Mouse (Mus musculus): ENCODE measurements around the gene Krt86.
"Not testable (repeated sequence)": the region's sequence is repeated elsewhere in the genome, so short reads cannot be mapped to it uniquely, and the experiment has no call there.

Krt86 gene

DNA sequence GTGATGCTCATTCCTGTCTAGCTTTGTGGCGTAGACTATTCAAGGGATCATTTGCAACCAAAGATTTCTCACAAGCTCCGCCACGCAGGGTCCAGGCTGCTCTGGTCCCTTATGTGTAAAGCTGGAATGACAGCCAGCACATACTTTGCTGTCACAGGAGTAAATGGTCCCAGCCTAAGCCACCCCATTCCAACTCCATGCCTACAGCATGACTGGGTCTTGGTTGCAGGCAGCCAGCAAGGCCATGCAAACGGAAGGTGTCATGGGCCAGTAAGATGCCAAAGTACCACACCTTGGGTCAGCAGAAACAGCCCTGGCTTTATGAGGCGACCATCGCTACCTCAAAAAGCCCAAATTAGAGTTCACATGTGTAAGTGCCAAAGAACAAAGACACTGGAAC is 20.4 kb downstream of the Krt86 start:
- peak; percentile 83 for DNase-seq

DNA sequence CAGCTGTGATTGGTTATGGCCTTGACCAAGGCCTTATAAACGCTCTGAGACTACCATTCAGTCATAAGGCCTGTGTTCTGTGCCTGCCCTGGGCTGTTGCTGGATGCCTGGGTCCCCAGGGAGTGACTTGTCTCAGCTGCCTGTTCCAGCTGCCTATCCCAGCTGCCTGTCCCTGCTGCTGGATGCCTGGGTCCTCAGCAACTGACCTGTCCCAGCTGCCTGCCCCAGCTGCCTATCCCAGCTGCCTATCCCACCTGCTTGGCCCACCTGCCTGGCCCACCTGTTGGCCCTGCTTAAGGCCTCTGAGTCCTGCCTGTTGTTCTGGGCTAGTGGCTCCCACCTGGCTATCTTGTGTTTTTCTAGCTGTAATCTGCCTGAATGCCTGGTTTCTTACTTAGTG is 20.9 kb downstream of the Krt86 start:
- peak; percentile 89 for DNase-seq

DNA sequence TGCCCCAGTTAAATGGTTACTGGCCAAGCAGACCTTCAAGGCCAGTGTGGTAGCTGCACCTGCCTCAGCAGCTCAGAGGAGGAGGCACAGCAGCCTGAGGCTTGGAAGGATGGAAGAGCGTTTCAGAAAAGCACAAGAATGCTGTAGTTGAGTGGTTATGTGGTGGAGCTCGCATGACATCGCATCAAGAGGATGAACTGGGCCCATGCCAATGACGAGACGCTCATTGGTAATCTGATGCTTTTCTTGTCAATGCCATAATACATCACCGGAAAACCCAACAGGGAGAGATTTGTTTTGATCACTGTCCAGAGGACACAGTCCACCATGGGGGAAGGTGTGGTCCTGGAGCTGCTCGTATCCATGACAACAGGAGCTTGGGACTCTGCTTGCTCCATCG is 22.0 kb downstream of the Krt86 start:
- no peak for DNase-seq

DNA sequence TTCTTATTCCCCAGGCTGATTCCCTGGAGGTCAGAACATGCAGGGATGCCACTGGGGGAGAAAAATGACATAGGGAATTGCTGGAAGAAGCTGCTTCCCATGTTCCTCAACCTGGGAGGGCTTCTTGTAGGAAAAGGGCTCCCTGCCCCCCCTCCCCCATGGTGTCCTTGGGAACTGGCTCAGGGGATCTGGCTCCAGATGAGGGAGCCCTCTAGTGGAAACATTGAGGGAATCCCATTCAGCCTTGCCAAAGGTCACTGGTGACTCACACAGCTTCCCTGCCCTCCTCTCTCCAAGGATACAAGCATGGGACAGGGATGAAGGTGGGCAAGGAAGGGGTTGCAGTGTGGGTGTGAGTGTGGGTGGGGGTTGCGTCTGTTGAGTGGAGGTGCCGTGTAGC is 23.9 kb downstream of the Krt86 start:
- DNase-seq = peak; percentile 92

DNA sequence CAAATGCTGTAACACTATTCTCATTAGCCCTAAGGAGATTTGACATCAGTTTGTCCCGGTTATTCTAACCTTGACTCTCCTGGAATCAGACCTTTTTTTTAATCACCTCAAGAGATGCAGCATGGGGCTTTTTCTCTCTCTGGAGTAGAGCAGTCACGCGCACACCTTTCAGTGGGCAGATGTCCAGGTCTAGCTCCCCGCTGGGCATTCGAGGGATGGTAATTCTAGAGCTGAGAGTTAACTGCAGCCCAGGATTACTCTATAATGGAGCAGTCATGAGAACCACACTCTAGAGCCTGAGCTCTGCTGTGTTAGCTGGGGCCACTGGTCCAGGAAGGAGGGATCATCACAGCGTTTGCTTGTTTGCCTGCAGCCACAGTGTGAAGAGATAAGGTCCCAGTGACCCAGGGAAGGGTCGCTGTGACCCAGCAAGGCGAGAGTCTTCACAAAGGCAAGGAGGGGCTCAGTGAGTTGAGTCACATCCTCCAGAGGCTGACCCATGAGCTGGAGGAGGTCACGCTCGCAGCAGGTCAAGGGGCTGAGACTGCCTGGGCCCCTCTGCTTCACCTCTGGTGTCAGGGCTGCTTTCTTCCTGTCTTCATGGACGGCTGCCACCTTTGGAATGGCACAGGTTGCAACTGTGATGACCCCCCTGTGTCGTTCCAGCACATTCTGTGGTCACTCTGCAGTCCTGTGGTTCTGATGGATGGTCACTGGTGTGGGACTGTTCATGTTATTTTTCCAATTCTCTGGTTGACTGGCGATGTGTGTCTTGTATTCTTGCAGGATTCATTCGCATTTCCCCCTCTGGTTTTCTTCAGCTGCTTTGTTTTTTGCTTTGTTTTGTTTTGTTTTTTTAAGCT is 33.8 kb downstream of the Krt86 start:
- DNase-seq = peak; percentile 87

DNA sequence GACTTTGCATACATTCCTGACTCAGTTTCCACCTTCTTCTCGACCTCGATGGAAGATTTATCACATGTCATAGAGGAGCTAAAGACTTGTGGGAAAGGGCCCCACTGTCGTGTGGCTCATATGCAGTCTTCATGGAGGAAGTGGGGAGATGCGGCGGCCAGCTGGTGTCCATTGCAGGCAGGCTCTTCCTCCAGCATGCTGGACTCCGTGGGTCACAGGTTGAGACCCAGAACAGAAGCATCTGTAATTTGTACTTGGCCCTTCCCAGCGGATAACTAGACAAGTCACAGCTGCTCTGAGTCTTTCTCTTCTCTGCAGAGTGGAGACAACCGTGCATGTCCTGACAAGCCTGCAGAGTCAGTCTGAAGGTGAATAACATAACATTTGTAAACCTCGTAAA is 35.0 kb downstream of the Krt86 start:
- no peak for DNase-seq

DNA sequence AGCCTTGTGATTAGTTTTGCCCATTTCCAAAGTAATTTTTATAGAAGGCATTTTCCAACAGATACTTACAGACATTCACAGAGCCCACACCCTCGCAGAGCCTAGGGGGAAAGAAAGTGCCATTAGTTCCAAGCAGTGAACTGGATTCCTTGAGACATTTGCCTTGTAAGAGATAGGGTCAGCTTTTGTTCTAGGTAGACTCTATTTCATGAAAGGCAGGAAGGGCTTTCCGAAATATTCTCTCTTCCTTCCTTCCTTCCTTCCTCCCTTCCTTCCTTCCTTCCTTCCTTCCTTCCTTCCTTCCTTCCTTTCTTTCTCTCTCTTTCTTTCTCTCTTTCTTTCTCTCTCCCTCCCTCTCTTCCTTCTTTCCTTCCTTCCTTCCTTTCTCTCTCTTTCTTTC is 43.9 kb downstream of the Krt86 start, which contains the start of gene Gm49425:
TSS of gene Gm49425 (minus strand) at position 101 of the 400 bp plus-strand sequence.
- not testable (repeated sequence) for DNase-seq

DNA sequence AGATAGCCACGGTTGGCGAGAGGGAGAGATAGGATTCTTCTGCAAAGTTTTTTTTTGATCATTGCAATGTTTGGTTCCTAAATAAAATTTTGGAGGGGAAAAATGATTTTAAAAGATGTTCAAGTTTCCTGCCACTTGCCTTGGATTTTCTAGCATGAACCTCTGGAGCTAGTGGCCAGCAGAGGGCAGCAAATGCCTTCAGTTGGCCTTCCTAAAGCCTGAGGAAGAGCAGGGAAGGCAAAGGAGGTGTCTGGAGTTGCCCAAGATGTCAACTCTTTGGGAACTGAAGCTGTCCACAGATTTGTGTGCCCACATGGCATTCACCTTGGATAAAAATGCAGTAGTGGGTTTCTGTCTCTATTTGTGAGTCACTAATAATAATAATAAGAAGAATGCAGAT is 46.5 kb downstream of the Krt86 start:
- DNase-seq = no peak

DNA sequence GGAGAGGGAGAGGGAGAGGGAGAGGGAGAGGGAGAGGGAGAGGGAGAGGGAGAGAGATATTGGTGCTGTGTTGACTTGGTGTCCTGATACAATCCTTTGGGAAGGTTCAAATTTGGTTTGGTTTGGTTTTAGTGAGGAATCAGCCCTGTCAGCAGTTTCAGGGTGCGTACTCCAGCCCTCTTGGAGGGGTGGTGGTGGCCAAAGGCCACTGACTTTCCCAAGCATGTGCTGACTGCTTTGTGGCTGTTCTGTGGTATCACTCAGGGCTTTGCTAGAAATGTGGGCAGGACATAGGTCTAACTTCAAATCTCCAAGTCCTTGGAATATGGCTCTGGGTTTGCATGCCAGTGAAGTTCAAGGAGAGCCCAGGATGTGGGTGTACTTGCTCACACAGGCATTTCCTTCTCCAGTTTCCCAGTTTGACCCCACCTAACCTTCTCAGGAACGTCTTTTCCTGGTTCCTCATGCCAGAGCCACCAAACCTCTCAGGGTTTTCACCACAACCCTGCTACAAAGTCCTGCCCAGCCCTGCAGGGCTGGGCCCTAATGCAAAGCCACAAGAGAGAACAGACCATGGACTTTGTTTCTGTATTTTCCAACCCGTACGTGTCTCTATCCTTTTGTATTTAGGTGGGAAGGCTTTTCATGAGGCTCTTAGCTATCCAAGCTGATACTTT is 49.4 kb downstream of the Krt86 start:
- DNase-seq = no peak
